Mouse (Mus musculus) adipocyte (in vitro differentiated cells): ENCODE measurements around the gene Irf7.

Experiments used
- DNase-seq: peaks from one replicate; pipeline ENCODE4 v3.0.0-alpha.2; 2016; ENCODE audit warnings: low spot score

Irf7 gene

DNA sequence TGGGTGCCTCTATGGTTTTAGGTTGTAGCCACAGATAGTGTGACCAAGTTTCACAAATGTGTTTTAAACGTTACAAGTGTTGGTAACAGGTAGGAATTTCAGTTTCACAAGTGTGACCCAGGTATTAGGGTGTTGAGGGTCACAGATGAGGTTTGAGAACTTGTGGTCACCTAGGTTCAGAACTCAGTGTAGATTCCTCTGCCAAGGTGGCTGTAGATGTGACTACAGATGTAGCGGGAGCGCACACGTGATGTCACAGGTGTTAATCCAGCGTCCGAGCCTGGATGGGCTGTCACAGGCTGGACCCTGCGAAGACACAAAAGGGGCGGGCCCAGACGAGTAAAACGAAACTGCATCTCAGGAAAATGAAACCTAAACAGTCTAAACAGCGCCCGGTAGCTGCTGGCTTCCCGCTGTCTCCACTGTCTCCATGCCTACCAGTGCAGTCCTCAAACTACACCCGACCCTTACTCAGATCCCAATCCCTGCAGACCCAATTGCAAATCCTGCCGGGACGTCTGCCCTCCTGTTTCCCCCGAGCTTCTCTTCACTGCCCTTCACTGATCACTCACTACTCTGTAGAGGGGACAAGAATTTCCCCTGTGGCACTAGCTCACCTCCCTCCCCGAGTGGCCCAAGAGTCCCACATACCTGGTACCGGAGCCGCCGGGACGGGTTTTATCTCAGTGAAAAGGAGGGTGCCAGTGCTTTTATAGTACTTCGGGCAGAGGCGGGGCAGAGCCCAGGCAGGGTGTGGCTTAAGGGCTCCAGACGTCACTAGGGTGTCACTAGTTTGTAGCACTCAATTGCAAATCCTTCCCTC, at the start of gene Irf7:
Irf7 (minus strand) TSS at position 743 of the 823 bp plus-strand sequence.
- peak; percentile 73 for DNase-seq

DNA sequence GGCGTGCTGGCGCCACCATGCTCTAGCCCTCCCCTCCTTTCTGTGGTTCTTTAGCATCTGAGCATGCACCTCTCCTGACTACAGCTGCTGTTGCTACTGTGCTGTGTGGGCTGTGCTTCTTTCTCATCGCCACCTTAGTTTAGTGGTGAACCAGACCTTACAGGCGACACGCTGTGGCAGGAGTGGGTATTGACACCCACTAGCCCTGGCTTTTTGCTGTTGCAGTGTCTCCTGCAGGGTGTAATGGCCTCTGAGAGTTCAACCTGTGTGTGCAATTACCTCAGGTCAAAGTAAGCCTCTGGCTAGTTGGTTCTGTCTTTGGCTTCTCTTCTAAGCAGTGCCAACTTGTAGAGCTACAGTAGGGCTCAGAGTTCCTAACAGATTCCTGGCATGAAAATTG, 49.7 kb upstream of the Irf7 start:
- peak; percentile 16 for DNase-seq

- no peak for DNase-seq
Measured at GRCm38 (mm10) chr7:141315076-141315475, 48.8 kb upstream of the Irf7 start.

- DNase-seq = no peak
Measured at GRCm38 (mm10) chr7:141314416-141314815, 48.1 kb upstream of the Irf7 start.

GRCm38 (mm10) chr7:141304537-141304936, 38.3 kb upstream of the Irf7 start:
- no peak for DNase-seq

DNA sequence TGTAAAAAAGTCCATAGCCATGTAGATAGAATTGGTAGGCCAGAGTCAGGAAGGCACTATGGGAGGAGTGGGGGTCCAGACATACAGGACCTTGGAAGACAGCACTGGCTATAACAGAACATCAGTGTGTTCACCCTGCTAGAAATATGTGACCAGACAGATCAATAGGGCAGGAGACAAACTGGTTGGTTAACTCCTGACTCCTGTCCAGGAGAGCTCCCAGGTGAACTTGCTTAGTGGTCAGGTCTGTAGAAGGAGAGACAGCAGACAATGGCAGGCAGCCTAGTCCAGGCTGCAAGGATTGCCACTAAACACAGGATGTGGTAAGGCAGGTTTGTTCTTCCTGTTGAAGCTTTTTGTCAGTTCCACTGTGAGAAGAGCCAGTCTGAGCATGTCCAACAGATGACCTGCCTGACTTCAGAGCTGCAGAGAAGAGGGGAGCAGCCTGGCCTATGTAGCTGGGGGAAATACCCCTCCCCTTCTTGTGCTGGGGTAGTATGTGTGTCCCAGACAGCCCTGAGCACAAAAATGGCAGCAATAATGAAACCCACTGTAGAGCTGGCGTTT, 36.5 kb upstream of the Irf7 start:
- DNase-seq = no peak

DNA sequence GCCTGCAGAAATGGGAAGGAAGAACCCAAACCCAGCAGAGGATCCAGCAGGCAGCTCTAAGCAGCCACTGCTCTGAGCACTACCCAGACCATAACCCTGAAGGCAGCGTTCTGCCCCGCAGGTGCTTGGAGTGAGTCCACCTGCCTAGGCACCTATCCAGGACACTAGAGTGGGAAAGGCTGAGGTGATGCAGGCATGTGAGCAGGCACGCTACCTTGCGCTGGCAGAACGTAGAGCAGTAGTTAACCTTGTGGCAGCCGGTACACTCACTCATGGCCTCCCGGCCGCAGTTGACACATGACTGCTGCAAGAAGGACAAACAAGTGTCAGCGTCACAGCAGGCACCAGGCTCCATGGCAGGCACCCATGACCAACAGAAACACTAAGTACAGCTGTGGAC, 35.1 kb upstream of the Irf7 start:
- no peak for DNase-seq

DNA sequence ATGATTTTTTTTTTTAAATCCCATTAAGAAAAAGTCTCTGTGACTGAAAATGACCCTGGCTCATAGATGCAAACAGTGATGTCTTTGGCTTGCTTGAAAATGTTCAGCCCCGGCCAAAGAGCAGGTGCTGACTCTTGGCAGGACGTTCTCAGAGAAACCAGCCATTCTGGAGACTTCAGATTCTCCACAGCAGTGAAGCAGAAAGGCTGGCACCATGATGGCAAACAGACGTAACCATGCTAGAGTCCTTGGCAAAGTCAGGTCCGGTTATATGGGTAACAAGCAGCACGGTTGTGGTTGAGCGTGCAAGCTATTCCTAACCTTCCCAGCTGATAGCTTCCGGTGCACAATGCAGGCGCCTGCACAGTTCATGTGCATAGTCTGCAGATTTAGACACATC, 32.9 kb upstream of the Irf7 start:
- DNase-seq = no peak

DNA sequence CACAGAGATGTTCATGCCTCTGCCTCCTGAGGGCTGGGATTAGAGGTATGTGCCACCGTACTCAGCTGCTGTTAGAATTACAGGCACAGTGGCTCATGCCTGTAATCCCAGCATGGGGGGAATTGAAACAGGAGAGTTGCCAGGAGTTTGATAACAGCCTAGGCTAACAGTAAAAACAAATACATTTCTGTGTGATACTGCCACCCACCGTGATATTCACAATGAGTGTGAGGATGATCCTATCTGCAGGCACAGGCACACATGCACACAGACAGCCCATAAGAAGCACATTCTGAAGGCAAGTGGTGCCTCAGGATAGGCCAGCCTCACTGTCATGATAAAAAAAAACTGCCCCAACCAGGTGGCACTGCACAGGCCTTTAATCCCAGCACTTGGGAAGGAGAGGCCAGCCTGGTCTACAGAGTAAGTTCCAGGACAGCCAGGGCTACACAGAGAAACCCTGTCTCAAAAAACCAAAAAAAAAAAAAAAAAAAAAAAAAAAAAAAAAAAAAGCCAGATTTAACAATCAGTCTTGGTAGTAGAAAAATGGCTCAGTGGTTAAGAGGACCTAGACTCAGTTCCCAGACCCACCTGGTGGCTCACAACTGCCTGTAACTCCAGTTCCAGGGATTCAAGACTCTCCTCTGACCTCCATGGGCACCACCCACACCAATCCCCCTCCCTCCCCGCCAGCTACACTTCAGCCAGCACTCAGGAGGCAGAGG, 31.8 kb upstream of the Irf7 start:
- DNase-seq = no peak

DNA sequence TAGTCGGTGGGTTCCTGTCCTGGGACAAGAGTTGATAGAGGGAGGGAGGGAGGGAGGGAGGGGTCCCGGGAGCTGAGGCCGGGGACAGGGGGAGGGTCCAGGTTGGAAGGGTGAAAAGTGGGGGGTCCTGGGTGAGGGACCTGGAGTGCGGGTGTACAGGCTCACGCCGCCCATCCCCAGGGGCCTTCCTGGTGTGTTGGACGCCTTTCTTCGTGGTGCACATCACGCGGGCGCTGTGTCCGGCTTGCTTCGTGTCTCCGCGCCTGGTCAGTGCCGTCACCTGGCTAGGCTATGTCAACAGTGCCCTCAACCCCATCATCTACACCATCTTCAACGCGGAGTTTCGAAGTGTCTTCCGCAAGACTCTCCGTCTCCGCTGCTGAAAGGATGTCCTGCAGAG, 28.2 kb upstream of the Irf7 start:
- no peak for DNase-seq

- no peak for DNase-seq
Measured at GRCm38 (mm10) chr7:141293852-141294471, 27.7 kb upstream of the Irf7 start.

- DNase-seq = no peak
Measured at GRCm38 (mm10) chr7:141292583-141293388, 26.5 kb upstream of the Irf7 start.

DNA sequence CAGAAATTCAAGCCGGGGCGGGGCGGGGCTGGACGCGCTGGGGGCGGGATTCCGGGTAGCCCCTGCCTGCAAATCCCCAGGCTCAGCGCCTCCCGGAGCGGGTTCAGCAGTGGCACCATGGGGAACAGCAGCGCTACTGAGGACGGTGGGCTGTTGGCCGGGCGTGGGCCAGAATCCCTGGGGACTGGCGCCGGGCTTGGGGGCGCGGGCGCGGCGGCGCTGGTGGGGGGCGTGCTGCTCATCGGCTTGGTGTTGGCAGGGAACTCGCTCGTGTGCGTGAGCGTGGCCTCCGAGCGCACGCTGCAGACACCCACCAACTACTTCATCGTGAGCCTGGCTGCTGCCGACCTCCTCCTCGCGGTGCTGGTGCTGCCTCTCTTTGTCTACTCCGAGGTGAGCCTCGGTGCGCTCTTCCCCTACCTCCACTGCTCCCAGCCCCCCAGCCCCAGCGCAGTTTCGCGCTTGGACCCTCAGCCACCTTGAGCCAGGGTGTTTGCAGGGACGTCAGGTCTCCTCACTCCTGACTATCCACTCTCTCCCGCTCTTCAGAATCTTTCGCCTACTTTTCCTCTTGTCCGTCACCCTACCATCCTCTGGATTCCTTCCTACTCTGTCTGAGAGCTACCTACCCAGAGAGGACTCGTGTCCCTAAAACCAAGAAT, 25.8 kb upstream of the Irf7 start, which contains the start of gene Drd4:
Drd4 (plus strand) TSS at position 86 of the 662 bp plus-strand sequence.
- no peak for DNase-seq

- no peak for DNase-seq
Measured at GRCm38 (mm10) chr7:141288042-141288441, 21.8 kb upstream of the Irf7 start.

- DNase-seq = no peak
Measured at GRCm38 (mm10) chr7:141282756-141283155, 16.5 kb upstream of the Irf7 start.

DNA sequence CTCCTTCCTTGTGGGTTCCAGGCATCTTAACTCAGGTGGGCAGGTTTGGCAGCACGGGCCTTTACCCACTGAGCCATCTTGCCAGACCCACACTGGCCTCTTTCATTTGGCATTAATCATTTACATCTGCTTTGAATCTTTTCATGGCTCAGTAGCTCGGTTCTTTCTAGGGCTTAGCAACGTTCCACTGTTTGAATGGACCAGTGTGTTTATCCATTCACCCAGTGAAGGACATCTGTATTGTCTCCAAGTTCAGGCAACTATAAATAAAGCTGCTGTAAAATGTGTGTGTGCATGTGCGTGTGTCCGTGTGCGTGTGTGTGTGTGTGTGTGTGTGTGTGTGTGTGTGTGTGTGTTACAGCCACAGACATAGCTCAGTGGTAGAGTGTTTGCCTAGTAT, 15.2 kb upstream of the Irf7 start:
- DNase-seq = no peak

GRCm38 (mm10) chr7:141278766-141279590, 12.7 kb upstream of the Irf7 start, which contains the start of gene Sct:
Sct (minus strand) TSS chr7:141279133.
- DNase-seq = no peak

GRCm38 (mm10) chr7:141277701-141278678, 11.7 kb upstream of the Irf7 start:
- DNase-seq = no peak

DNA sequence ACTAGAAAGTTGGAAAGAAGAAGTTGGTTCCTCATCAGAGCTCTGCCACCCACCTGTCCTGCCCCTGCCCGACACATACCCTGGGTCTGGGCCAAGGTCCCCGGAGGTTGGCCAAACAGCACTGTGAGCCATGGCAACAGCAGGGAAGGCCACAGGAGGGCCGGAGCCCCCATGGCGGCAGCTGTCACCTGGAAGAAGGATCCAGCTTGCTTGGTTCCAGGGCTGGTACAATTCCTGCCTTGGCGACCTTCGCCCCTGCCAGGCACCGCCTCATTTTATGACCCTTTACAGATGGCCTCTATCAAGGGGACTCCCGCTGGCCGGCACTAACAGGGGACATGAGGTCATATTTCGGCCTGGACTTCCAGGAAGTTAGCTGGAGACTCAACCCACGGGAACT, 10.3 kb upstream of the Irf7 start, which contains the start of gene Cdhr5:
Cdhr5 (minus strand) TSS at position 241 of the 400 bp plus-strand sequence.
- DNase-seq = no peak
